Mouse (Mus musculus): Measurements from ENCODE around the gene Olfr516.

The Olfr516 gene

GRCm38 (mm10) chr7:108850429-108850828 is at the start of gene Olfr516:
TSS of gene Olfr516 (minus strand) at chr7:108850529.
- no peak for DNase-seq

DNA sequence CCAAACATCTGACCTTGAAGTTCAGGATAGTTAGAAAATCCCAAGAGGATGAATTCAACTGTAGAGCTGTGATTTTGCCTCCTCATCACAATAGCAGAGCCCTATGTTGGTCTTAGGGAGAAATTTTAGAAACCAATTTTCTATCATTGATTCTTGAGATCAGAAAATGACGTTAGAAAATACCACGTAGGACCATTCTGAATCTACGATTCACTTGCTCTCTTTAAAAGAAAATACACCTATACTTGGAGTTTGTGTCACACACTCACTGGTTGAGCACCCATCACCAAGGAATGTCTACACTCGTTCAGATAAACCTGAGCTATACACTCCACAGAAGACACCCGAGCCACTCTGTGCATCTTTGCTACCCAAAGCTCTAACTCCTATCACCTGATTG is 44.0 kb upstream of the Olfr516 start, which contains the start of gene Olfr519:
Gene Olfr519 (minus strand): TSS at position 101 of the 400 bp plus-strand sequence.
- no peak for DNase-seq

DNA sequence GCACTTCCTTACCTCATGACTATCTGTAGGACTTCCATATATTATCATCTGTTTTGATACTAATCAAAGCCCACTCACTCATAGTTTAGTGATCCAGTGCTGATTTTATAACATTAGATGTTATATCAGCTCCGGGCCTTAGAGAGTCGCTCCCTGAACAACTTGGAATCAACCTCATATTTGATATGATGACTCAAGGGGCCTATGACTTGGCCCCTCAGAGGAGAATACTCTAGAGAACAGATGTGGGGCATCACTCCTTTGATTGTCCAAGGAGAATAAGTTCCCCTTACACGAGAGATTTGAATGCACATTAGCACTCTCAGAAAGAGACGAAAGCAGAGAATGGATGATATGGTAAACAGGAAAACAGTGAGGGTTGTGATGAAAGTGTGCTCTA is 34.6 kb upstream of the Olfr516 start, which contains the start of gene Olfr518:
Gene Olfr518 (minus strand): TSS at position 101 of the 400 bp plus-strand sequence.
- no peak for DNase-seq

- no peak for DNase-seq
Observed at GRCm38 (mm10) chr7:108872279-108872678, 21.9 kb upstream of the Olfr516 start, which contains the start of gene Olfr517. TSS of gene Olfr517 (minus strand) at chr7:108872379.

GRCm38 (mm10) chr7:108825897-108826296 is 24.4 kb downstream of the Olfr516 start, which contains the start of gene Olfr514:
TSS of gene Olfr514 (minus strand) at chr7:108825997.
- DNase-seq = no peak

DNA sequence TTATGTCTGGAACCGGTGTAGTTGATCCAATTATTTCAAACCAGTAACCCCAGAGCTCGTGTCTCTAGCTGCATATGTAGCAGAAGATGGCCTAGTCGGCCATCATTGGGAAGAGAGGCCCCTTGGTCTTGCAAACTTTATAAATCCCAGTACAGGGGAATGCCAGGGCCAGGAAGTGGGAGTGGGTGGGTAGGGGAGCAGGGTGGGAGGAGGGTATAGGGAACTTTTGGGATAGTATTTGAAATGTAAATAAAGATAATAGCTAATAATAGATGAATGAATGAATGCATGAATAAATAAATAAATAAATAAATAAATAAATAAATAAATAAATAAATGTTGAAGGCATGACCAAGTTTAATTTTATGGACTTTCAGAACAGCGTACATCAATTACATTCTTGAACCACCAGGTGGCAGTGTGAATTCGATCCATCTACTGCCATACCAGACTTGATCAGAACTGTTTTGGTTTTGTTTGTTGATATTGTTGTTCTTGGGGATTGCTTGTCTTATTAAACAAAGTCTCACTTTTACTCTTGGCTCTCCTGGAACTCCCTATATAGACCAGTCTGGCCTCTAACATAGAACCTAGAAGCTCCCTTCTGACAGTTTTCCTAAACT is 35.6 kb downstream of the Olfr516 start:
- peak; percentile 46 for DNase-seq

DNA sequence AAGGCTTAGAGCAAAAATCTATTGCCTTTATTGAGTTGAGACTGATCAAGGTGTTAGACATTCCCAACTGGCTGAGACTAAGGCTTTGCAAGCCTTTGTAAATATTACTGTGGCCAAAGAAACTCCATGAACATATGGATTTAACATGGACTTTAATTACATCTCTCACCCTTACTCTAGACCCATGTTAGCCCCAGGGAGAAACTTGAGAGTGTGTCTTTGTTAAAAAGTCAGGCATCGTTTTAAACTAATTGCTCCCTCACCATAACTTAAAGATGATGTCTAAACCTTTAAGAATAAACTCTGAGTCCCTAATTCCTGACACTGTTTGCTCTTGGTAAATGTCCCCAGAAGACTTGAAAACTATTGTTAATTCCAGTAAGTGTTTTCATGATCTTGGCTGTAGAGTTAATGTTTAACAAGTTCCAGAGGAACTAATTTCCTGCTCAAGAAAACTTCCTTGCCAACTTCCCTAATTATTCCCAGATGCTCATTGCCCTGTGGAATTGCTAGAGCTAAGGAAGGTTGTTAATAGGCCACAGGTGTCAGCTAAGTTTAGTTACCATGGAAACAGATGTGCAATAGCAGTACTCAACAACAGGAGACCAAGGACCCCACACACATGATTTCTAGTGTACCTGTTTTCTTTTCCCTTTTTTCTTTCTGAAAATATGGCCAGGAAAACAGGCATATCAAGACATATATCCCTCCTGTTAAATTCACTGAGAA is 53.0 kb downstream of the Olfr516 start:
- DNase-seq = no peak

All from retina, postnatal 1 day (tissue).